21 mouse cellular contexts compared by ENCODE assay signal in genomic region chr1:187819406-187819805, GRCm38 (mm10).
DNase-seq lines count a peak whose midpoint lies in the region; ATAC-seq and TF ChIP-seq lines count a peak whose summit lies in the region.
"Had no signal": no experiment of that assay in that cellular context is flagged by ENCODE, and none has a peak within 500 bp of the region (broad histone marks: within the 10 kb centered on the region; RNA-seq: fewer than 3 reads in every experiment).

No protein-coding gene starts in this region.

- H3K9me3 ChIP-seq in kidney, embryonic 16.5 days (ENCODE audit: low read length): no peaks in the 10 kb centered on the region
- H3K9me3 ChIP-seq in liver, embryonic 11.5 days (ENCODE audit: control insufficient read depth, low read length): no peaks in the 10 kb centered on the region

- 85% methylated on average over 5 of the region's 5 CpGs for WGBS in kidney, embryonic 16.5 days
- WGBS in liver, adult 2 months: 49% methylated on average over 5 of the region's 5 CpGs
- WGBS in liver, embryonic 11.5 days: 83% methylated on average over 5 of the region's 5 CpGs

- no peak for ATAC-seq in kidney, embryonic 16.5 days (ENCODE audit: low FRiP score, low TSS enrichment)
- ATAC-seq in liver, embryonic 11.5 days (replicated peaks; ENCODE audit: low FRiP score): no peak
- ATAC-seq: activated CD4-positive, CD25-positive, alpha-beta regulatory T cell, adult 4 months; CD4-positive, CD25-positive, alpha-beta regulatory T cell, adult 4 months; Patski had no signal

- peak overlapping the region; percentile 16; the same call in 1 of the 2 replicates for H3K27ac ChIP-seq in kidney, embryonic 16.5 days (ENCODE audit: low read length)
- H3K27ac ChIP-seq in liver, adult 2 months (replicated peaks; ENCODE audit: insufficient read depth, low read depth, low read length): no peak overlapping the region
- no peak overlapping the region for H3K27ac ChIP-seq in liver, embryonic 11.5 days (ENCODE audit: low read depth, low read length)

- H3K27me3 ChIP-seq in kidney, embryonic 16.5 days (ENCODE audit: insufficient read depth, low read length): no peaks in the 10 kb centered on the region
- no peaks in the 10 kb centered on the region for H3K27me3 ChIP-seq in liver, adult 2 months (ENCODE audit: control insufficient read depth, insufficient read depth, low read length)
- H3K27me3 ChIP-seq in liver, embryonic 11.5 days (replicated peaks; ENCODE audit: control insufficient read depth, insufficient read depth, low read length): no peaks in the 10 kb centered on the region
- H3K27me3 ChIP-seq: CH12.LX, Patski had no signal

- peaks cover 13% of the 10 kb centered on the region; the same call in 1 of the 2 replicates for H3K4me1 ChIP-seq in kidney, embryonic 16.5 days (ENCODE audit: insufficient read depth, low read length)
- H3K4me1 ChIP-seq in liver, adult 2 months (ENCODE audit: control insufficient read depth, insufficient read depth, low read length): no peaks in the 10 kb centered on the region
- no peaks in the 10 kb centered on the region for H3K4me1 ChIP-seq in liver, embryonic 11.5 days (replicated peaks; ENCODE audit: control insufficient read depth, insufficient read depth, low read length)

- TF ChIP-seq POLR2A in liver, adult 2 months (IDR thresholded peaks at IDR 0.05; ENCODE audit: extremely low read depth, insufficient read depth, low read length): no peak

- no peak overlapping the region for H3K9ac ChIP-seq in kidney, embryonic 16.5 days (replicated peaks; ENCODE audit: low read length)
- H3K9ac ChIP-seq in liver, adult 2 months (ENCODE audit: low read depth, low read length): no peak overlapping the region
- no peak overlapping the region for H3K9ac ChIP-seq in liver, embryonic 11.5 days (ENCODE audit: low read depth, low read length)

- H3K79me2 ChIP-seq in liver, adult 2 months (ENCODE audit: control insufficient read depth, insufficient read depth, low read length): no peaks in the 10 kb centered on the region

- H3K4me3 ChIP-seq in kidney, embryonic 16.5 days (ENCODE audit: low read length): no peak overlapping the region
- no peak overlapping the region for H3K4me3 ChIP-seq in liver, adult 2 months (ENCODE audit: insufficient read depth, low read depth, low read length)
- no peak overlapping the region for H3K4me3 ChIP-seq in liver, embryonic 11.5 days (ENCODE audit: low read depth, low read length)

- H3K4me2 ChIP-seq in kidney, embryonic 16.5 days (replicated peaks; ENCODE audit: low read depth, low read length): no peak overlapping the region
- H3K4me2 ChIP-seq in liver, embryonic 11.5 days: no peak overlapping the region

- no peak for TF ChIP-seq CTCF in liver, adult 2 months (IDR thresholded peaks at IDR 0.05; ENCODE audit: low read depth, low read length)

- H3K36me3 ChIP-seq in kidney, embryonic 16.5 days (ENCODE audit: insufficient read depth, low read length): no peaks in the 10 kb centered on the region
- H3K36me3 ChIP-seq in liver, adult 2 months (ENCODE audit: control insufficient read depth, insufficient read depth, low read length): no peaks in the 10 kb centered on the region
- H3K36me3 ChIP-seq in liver, embryonic 11.5 days (ENCODE audit: control insufficient read depth, insufficient read depth, low read length): no peaks in the 10 kb centered on the region
- H3K36me3 ChIP-seq: G1E had no signal

- DNase-seq in adrenal gland, adult 2 months: peak; percentile 27
- no peak for DNase-seq in adrenal gland, postnatal 36 days
- no peak for DNase-seq in kidney, postnatal 10 days
- DNase-seq in liver, adult 2 months (ENCODE audit: extremely low read depth, low read depth, low spot score): peak; percentile 77
- no peak for DNase-seq in liver, embryonic 11.5 days (ENCODE audit: low spot score)
- DNase-seq: adrenal gland, adult 8-10 months; adrenal gland, postnatal 10 days; adrenal gland, postnatal 14 days; adrenal gland, postnatal 25 days; B cell, adult 2 months; cerebellum, adult 11 months; cerebellum, adult 11-12 months; cerebellum, adult 18-20 months; cerebellum, adult 2 months; cerebellum, adult 8-10 months had no signal

Comparison
In these comparisons a context has a peak if more than half of its experiments do, and no peak if none do; other contexts are left out.
1. DNase-seq: peak in adrenal gland, adult 2 months (single experiment) and liver, adult 2 months (single experiment); none in adrenal gland, postnatal 36 days (0 of 2), kidney, postnatal 10 days (single experiment) and liver, embryonic 11.5 days (single experiment).